Mouse (Mus musculus) ovary, postnatal 14 days (tissue): Measurements from ENCODE around the gene Plekhm2.
A peak's percentile ranks its signal among the peaks of the same experiment; 100 is the strongest.

Experiments
- DNase-seq: peaks from one replicate; pipeline ENCODE4 v3.0.0; 2022; ENCODE audit warnings: low spot score

Plekhm2 gene

GRCm38 (mm10) chr4:141660884-141661283 lies 3.8 kb downstream of the Plekhm2 start:
- no peak for DNase-seq

DNA sequence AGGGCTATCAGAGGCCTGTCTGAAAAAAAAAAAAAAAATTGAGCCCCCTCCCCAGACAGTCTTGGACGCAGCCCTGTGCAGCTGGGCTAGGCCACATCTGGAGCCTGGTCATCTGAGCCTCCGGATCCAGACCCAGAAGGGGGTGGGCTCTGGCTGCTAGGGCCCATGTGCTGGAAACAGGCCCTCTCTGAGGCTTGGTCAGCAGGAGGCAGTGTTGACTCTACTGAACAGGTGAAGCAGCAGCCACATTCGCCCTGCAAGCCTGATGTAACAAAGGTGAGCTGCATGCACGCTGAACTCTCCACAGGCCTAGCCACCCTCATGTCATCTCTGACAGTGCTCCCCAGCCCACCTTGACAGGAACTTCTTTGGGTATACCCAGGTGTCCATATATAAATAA lies 5.0 kb downstream of the Plekhm2 start:
- no peak for DNase-seq

GRCm38 (mm10) chr4:141658846-141659484 lies 5.7 kb downstream of the Plekhm2 start:
- no peak for DNase-seq

DNA sequence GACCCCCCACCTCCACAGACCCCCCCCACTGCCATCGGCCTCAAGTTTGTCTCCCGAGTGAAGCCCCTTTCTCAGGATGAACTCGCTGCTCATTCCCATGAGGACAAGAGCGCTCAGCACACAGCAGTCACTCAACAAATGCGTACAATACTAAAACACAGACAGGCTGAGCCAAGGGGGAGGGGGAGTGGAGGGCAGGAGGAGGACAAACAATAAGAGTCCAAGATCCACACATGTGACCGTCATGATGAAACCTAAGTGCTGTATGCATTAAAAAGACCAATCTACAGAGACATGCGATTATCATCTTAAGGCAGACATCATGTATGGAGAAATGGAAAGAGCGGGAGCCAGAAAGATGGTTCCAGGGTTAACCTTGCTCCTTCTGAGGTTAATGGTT lies 7.8 kb downstream of the Plekhm2 start:
- no peak for DNase-seq

DNA sequence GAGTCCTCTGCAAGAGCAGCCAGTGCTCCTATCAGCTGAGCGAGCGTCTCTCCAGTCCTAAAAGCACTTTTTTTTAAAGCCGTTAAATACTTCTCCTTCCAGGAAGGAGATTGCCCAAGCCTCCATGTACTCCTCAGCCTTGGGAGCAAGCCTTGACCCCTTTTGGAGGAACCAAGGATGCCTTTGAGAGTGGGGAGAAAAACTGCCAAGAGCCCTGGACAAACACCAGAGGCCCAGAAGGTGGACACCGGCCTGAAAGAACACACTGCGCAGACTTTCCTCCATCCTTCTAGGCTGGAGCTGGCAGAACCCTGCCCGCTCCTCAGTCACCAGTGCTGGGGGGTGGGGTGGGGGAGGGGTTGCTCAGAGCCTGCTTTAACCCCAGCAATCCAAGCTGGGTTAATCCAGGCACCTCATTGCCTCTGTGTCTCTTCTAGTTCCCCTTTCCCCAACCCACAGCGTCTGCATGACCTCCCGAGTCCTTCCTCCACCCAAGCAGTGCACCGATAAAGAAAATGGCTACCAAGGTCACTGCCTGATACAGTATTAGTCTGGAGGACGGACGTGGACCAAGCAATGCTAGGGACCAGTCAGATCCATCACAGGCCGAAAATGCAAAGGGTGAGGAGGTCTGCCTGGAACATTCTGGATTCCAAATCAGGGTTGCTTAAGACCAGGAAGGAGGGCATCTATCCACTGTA lies 8.6 kb downstream of the Plekhm2 start:
- DNase-seq: no peak

DNA sequence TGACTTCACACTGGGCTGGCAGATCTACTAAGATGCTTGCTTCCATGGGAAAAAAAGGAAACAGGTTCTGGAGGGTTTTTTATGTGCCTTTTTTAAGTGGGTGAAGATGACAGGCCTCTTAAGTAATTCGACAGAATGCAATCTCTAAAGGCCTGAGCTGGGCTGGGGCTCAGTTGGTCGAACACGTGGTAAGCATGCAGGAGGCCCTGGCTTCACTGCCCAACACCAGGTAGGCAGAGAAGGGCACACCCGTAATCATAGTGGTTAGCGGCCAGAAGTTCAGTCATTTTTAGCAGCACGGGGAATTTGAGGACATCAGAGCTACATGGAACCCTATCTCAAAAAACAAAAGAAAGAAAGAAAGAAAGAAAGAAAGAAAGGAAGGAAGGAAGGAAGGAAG lies 10.2 kb downstream of the Plekhm2 start:
- no peak for DNase-seq

GRCm38 (mm10) chr4:141653813-141654212 lies 10.9 kb downstream of the Plekhm2 start:
- DNase-seq: no peak

DNA sequence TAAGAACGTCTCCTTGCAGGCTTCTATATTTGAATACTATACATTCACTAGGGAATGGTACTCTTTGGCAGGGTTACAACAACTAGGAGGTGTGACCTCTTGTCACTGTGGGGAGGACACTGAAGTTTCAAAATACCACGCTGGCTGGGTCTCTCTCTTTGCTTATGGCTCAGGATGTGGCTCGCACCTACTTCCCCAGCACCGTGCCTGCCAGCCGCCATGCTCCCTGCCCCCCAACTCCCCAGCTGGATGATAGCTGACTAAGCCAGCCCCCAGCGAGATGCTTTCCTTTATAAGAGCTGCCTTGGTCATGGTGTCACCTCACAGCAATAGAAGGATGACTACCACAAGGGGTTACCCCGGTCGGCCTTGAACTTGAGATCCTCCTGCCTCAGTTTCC lies 11.7 kb downstream of the Plekhm2 start:
- DNase-seq: no peak

DNA sequence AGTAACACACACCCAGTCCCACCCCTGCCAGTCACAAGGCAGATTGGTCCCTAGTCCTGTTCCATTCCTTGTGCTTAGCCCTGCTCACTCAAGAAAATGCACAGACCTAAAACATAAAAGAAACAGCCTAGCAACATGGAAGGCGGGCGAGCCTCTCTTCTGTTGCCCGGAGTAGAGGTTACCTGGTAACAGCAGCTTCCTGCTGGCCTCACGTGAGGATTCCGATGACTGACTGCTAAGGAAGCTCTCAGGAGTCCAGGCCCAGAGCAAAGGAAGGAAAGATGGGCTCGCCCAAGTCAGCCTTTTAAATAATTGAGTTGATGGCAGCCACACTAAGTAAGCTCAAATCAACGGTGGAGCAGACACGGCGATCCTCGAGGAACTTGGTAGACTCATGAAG lies 12.8 kb downstream of the Plekhm2 start:
- DNase-seq: no peak

DNA sequence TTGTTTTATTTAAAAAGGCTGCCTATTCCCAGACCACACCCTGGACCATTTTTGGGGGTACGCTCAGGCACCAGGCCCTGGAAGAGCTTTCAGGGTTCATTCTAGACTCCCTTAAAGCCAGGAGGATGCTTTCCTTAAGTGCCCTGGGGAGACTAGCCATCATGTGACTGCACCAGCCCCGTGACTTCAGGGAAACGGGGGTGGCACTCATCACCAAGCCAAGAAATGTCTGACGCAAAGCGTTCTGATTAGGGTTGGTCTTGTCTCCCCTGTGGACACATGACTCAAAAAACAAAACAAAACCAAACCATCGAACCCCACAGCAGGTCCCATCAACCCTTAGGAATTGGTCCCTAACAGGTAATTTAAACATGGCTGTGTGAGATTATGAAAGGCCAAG lies 13.4 kb downstream of the Plekhm2 start:
- DNase-seq: no peak

- DNase-seq: no peak
Measured at GRCm38 (mm10) chr4:141649244-141649643, 15.5 kb downstream of the Plekhm2 start.

DNA sequence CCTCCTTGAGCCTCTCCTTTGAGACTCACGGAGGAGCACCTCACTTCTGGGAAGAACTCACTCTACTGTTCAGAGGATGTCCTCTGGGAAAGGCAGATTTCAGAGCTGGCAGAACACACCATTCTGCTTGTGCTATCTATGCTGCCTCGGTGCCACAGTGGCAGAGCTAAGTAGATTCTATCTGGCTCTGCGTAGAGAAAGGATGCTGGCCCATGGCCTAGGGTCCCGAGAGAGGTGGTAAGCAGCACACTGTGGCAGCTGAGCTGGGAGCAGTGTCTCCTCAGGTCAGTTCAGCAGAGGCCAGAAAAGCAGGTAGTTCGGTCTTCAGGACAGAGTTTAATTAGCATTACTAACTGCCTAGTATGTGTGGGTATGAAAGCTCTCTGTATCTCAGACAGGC lies 16.4 kb downstream of the Plekhm2 start:
- DNase-seq: no peak

DNA sequence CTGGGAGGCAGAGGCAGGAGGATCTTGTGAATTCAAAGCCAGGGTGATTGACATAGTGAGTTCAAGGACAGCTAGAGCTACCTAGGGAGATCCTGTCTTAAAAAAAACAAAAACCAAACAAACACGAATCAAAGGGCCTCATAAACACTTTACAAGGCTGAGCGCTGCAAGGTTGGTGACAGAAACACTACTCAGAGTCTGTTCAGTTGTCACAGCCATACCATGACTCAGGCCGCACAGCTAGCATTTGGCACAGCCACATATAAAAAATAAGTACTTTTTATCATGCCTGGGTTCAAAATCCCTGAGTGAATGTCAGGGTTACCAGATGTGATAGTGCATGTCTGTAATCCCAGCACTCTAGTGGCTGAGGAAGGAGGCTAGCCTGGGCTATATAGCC lies 17.5 kb downstream of the Plekhm2 start:
- DNase-seq: no peak

GRCm38 (mm10) chr4:141645988-141646387 lies 18.7 kb downstream of the Plekhm2 start:
- no peak for DNase-seq

DNA sequence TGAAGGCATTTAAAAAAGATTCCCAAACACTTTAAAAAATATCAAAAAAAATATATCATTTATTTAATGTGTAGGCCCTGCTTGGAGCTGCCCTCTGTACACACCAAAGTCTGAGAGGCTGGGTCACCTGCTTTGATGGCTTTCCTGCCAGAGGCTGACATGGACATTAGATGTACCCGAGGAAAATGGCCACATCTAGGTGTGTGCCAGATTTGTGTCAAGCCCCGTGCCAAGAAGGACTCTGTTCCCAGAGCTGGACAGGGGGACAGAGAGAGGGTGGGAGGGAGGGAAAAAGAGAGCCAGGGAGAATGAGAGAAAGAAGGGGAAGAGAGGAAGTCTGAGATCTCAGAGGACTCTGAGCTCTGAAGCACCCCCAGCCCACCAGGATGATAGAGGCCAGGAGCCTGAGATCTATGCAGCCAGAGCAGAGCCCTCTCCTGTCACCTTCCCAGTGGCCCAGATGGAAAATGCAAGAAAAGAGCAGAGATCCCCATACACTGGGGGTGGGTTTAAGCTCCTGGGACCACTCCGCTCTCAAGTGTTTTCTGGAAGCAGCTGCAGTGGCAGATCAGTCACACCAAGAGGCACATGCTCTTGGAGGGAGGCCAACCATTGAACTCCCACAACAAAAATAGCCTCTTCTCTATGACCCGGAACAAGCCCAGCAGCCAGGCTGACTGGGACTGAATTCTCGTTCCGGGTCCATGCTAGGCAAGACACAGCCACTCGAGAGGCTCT lies 21.4 kb downstream of the Plekhm2 start:
- peak; percentile 49 for DNase-seq

DNA sequence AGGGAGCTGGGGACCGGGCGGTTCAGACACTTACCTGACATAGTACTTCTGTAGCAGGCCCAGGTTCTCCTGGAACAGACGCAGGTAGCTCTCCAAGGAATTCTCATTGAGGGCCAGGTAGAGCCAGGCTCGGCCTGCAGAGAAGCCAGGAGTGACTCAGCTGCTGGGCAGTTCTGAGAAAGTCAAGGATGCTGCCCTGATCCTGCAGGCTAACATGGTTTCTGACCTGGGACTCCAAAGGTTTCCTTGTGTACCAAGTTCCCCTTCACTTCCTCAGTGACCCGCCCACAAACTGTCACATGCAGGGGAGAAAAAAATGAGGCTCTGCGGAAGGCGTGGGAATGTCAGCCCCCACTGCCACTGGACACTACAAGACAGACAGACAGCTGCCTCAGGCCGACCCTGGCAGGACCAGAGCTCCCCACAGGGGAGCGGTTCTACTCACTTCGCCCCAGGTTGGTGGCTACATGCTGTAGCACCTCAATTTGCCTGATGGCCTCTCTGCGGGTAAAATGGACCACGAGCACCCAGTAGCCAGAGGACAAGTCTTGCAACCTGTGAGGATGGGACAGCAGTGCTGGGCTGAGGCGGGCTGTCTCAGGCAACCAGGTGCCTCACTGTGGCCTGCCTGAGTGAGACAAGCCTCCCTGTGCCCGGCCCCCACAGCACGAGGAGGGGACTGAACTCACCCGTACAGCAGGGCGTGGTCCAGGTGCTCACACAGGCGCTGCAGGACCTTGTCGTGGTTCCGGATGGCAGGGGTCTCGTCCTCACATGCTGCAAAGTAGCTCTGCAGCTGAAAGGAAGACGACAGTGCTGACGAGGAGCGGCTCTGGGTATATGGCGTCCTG lies 22.5 kb downstream of the Plekhm2 start:
- DNase-seq: no peak

- no peak for DNase-seq
Measured at GRCm38 (mm10) chr4:141641353-141641771, 23.3 kb downstream of the Plekhm2 start.

- no peak for DNase-seq
Measured at GRCm38 (mm10) chr4:141639474-141639873, 25.2 kb downstream of the Plekhm2 start.

- no peak for DNase-seq
Measured at GRCm38 (mm10) chr4:141636693-141637092, 28.0 kb downstream of the Plekhm2 start.

GRCm38 (mm10) chr4:141635991-141636390 lies 28.7 kb downstream of the Plekhm2 start:
- DNase-seq: no peak

DNA sequence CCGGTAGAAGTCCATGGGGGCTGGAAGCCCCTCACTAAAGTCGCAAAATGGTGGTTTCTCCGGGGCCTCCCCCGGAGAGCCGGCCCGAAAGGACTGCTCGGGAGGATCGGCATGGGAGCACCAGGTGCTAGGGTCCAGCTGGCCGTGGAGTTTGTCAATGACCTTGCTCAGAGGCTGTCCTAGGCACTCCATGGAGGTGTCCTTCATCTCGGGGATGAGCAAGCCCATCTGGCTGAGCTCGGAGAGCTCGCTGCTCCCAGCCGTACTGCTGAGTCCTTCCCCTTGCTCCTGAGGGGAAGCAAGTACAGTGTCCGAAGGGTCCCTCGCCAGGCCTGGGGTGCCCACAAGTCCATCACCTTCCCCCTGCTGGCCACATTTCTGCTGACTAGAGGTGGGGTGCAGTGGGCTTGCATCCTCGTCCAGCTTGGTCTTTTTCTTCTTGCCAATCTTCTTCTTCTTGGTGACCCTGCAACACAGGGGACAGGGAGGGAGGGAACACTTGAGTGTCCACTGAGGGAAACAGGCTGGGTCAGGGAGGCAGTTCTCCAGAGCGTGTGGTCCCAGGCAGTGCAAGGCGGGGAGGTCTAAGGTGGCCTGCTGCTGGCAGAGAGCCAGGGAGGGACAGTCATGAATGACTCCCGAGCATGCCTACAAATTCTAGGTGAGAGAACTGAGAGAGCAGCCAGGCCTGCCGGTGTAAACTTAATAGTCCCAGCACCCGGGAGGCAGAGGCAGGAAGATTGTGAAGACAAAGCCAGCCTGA lies 32.4 kb downstream of the Plekhm2 start:
- DNase-seq: no peak

DNA sequence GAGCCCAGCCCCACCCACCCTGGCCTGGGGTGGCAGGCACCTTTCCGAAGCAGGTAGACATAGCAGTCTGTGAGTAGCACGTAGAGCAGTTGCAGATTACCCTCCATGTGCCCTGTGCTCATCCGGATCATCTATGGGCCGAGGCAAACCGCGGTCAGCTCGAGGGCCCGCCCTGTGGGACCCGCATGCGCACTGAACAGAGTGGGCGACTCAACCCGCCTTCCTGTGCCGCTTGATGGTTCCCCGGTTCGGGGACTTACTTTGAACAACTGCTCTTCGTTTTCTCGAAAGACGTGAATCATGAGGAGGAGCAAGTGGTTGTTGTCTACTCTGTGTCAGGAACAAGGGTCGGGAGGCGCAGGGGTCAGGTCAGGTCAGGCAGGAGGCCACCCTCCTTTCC lies 33.4 kb downstream of the Plekhm2 start:
- no peak for DNase-seq
